Mouse (Mus musculus): Measurements from ENCODE around the gene Aldh1a7. TPM values are rescaled to one million over a fixed set of nuclear protein-coding genes. Genes with fewer than 3 reads are reported as not detected.
"Not testable (repeated sequence)": the region's sequence is repeated elsewhere in the genome, so short reads cannot be mapped to it uniquely, and the experiment has no call there.

The Aldh1a7 gene
- polyA plus RNA-seq, 1 experiment from 2014 or later, result 1.3 TPM

DNA sequence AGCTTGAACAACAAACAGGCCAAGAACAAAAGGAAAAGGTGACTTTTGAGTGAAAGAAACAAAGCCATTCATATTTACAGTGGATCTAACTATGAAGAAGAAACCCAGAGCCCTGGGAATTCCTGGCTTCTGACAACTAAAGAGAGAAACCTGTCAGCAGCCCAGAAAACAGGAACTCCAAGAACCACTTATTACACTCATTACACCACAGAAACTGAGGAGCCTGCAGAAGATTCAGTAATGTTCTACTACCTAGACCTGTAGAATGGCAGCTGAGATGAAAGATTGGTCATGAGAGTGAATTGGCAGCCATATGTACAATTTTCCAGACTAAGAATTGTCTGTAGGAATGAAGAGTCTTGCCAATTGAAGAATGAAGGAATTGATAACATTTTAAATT lies 20.2 kb downstream of the Aldh1a7 start:
- no peak for ATAC-seq (ENCODE audit: low FRiP score)
- H3K36me3 ChIP-seq, result no peaks in the 10 kb centered on the region

DNA sequence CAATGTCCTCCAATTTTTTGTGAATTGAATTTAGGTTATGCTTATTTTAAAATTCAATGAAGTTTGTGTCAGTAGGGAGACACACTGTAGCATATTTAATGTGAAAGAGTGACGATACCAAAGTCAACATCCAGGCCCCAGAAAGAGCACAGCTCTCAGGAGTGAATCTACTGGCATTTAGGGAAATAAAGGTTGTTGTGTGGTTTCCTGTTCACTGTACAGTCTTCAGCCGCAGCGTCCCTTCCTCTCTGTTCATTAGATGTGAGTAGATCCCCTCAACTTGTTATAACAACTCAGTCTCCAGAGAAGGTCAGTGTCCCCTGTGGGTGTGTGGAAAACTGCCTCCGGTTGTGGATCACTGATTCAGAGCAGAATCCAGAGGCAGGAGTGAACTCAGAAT lies 20.6 kb downstream of the Aldh1a7 start:
- Histone ChIP-seq H3K36me3 (no peaks in the 10 kb centered on the region), H3K9me3 (replicated peaks) (no peaks in the 10 kb centered on the region), H3K27ac (no peak overlapping the region), H3K4me1 (peaks cover 3% of the 10 kb centered on the region; the same call in 1 of the 2 replicates), H3K9ac (no peak overlapping the region), H3K4me3 (no peak overlapping the region), H3K4me2 (replicated peaks) (no peak overlapping the region), H3K27me3 (no peaks in the 10 kb centered on the region)
- 76% methylated on average over 4 of the region's 4 CpGs for WGBS
- no peak for ATAC-seq (ENCODE audit: low FRiP score)

More for the DNA sequence above, 20.2 kb downstream of the Aldh1a7 start:
- H3K4me2 ChIP-seq (replicated peaks), result no peak overlapping the region
- no peaks in the 10 kb centered on the region for H3K27me3 ChIP-seq
- no peak overlapping the region for H3K27ac ChIP-seq
- peaks cover under 1% of the 10 kb centered on the region; the same call in 1 of the 2 replicates for H3K4me1 ChIP-seq
- H3K4me3 ChIP-seq, result no peak overlapping the region
- H3K9me3 ChIP-seq (replicated peaks), result no peaks in the 10 kb centered on the region
- H3K9ac ChIP-seq, result no peak overlapping the region

DNA sequence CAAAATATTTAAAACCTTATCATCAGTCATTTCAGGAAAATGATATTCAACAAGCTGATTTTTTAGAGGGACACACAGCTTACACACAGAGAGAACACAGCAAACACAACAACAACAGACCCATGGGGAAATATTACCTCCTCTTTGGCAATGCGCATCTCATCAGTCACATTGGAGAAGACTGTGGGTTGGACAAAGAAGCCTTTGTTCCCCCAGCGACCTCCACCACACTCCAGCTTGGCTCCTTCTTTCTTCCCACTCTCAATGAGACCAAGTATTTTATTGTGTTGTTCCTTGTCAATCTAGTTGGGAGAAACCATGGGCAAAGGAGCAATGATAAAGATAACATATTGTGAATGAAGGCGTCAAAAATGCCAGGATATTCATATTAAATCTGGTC lies 25.3 kb downstream of the Aldh1a7 start:
- peak; percentile 56 for ATAC-seq (ENCODE audit: low FRiP score)
- Histone ChIP-seq H3K4me2 (replicated peaks) (no peak overlapping the region), H3K4me3 (no peak overlapping the region), H3K9ac (no peak overlapping the region), H3K36me3 (no peaks in the 10 kb centered on the region), H3K27ac (no peak overlapping the region), H3K27me3 (no peaks in the 10 kb centered on the region), H3K9me3 (replicated peaks) (no peaks in the 10 kb centered on the region), H3K4me1 (peaks cover 3% of the 10 kb centered on the region; the same call in 1 of the 2 replicates)
- 15% methylated on average over 3 of the region's 3 CpGs for WGBS

DNA sequence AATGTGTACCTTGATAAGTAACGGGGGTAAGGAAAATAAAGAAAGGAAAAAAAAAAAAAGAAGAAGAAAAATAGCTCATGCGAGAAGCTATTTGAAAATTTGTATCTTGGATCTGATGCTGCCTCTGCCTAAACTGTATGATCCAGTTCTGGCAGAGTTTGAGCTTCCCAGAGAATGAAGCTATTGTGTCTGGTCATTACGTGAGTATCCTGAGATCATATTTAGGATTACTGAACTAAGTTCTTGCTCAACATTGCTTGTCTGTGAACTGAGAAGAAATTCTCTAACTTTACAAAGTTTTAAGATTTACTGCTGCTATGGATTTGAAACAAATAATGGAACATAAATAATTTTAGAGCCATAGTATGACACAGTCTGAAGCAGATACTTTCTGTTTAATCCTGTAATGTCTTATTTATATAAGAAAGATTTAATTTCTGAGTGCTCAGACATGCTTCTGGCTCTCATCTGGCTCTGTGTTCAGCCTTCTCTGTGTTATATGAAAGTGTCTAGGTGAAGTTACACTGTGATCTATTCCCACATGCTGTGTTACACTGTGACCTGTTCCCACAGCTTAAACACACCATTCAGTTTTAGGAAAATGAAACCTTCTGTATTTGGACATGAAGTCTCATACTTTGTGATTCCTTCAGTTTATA lies 49.5 kb downstream of the Aldh1a7 start:
- Histone ChIP-seq H3K36me3 (no peaks in the 10 kb centered on the region), H3K4me2 (replicated peaks) (no peak overlapping the region), H3K27me3 (no peaks in the 10 kb centered on the region), H3K4me1 (no peaks in the 10 kb centered on the region), H3K9ac (no peak overlapping the region), H3K4me3 (no peak overlapping the region), H3K27ac (no peak overlapping the region), H3K9me3 (replicated peaks) (no peaks in the 10 kb centered on the region)
- no peak for ATAC-seq (ENCODE audit: low FRiP score)
- 86% methylated on average over 3 of the region's 3 CpGs for WGBS

DNA sequence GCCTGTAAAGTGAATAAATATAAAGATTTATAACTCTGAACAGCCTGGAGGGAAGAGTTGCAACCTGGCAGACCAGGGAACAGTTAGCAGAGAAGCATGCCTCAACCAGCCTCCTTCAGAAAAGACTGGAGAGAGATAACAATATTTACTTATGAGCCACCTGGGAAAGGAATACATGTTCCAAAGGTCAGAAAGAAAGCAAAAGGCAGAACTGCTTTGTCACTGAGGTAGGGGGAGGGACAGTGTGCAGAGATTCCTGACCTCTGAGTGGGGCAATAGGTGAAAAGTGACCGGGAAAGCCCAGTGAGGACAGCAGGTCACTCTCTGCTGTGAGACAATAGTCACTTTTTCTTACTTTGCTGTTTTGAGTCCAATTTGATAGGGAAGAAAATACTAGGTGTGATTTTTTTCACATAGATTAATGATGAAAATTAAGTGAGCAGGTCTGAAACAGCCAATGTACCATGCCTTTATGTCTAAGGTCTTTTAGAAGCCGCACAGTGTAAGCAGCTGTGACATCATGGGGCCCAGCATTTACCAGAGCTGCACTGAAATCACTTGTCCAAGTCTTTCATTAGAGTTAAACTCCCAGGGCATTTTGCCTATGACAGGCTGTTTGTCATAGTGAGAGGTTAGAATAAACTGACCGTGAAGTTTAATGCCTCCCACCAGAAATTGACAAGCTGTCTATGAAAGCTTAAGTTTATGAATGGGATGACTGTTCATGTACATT lies 73.1 kb downstream of the Aldh1a7 start:
- no peak overlapping the region for H3K4me2 ChIP-seq (replicated peaks)
- no peak overlapping the region for H3K9ac ChIP-seq
- peak; percentile 56; the same call in 1 of the 2 replicates for ATAC-seq (ENCODE audit: low FRiP score)
- H3K4me3 ChIP-seq, result no peak overlapping the region
- no peaks in the 10 kb centered on the region for H3K9me3 ChIP-seq (replicated peaks)
- no peaks in the 10 kb centered on the region for H3K27me3 ChIP-seq
- no peaks in the 10 kb centered on the region; the same call in 1 of the 2 replicates for H3K4me1 ChIP-seq
- no peak overlapping the region for H3K27ac ChIP-seq
- 59% methylated on average over 3 of the region's 3 CpGs for WGBS
- no peaks in the 10 kb centered on the region for H3K36me3 ChIP-seq

DNA sequence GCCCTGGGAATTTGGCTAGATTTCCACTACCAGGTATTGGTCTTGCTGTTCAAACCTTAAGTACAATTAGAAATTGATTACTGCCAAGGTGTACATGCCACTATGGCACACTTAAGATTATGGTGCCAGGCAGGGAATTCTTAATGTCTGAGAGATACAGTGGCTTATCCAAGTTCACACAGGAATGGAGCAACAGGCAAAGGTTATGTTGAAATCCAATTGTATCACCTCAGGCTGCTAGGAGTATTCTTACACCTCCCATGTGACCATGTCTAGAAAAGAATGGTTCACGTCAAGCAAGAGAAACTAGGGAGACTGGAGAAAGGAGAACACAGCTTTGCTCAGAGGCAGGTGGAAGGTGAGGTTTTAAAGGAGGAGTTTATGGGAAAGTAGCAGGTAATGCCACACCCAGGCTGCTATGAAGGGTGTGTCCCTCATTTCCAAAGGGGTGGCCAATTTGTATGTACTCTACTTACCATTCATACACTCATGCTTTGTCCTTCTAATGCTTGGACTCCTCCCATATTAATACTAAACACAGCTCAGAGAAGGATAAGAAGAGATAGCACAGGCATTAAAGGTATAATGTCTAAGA lies 74.2 kb downstream of the Aldh1a7 start:
- Histone ChIP-seq H3K27me3 (no peaks in the 10 kb centered on the region), H3K36me3 (no peaks in the 10 kb centered on the region), H3K4me3 (no peak overlapping the region), H3K9me3 (replicated peaks) (no peaks in the 10 kb centered on the region), H3K4me2 (replicated peaks) (no peak overlapping the region), H3K4me1 (no peaks in the 10 kb centered on the region; the same call in 1 of the 2 replicates), H3K27ac (no peak overlapping the region), H3K9ac (no peak overlapping the region)
- WGBS, result 87% methylated on average over 1 of the region's 1 CpGs
- no peak for ATAC-seq (ENCODE audit: low FRiP score)

DNA sequence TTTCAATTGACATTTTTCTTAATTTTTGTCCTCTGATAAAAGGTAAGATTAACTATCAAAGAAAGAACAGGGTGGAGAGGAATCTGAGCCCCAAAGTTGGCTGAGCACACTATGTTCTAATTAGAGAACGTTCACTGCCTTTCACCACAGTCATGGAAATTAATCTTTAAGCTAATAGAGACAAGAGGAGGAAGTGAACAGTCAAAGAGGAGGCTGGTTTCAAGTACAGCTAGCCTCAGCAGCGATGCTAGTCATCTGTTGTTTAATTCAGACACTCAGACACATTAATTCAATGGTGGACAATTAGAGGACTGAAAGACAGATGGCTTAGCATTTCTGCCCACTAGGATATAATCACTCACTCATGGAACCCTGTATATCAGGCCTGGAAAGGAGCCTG lies 77.4 kb downstream of the Aldh1a7 start:
- no peak; the same call in 1 of the 2 replicates for ATAC-seq (ENCODE audit: low FRiP score)
- no peak overlapping the region for H3K4me2 ChIP-seq (replicated peaks)
- H3K9me3 ChIP-seq (replicated peaks), result no peaks in the 10 kb centered on the region
- WGBS, result 25% methylated on average over 2 of the region's 2 CpGs
- no peaks in the 10 kb centered on the region; the same call in 1 of the 2 replicates for H3K4me1 ChIP-seq
- H3K36me3 ChIP-seq, result no peaks in the 10 kb centered on the region
- H3K27ac ChIP-seq, result no peak overlapping the region
- no peaks in the 10 kb centered on the region for H3K27me3 ChIP-seq
- no peak overlapping the region for H3K9ac ChIP-seq
- H3K4me3 ChIP-seq, result no peak overlapping the region

DNA sequence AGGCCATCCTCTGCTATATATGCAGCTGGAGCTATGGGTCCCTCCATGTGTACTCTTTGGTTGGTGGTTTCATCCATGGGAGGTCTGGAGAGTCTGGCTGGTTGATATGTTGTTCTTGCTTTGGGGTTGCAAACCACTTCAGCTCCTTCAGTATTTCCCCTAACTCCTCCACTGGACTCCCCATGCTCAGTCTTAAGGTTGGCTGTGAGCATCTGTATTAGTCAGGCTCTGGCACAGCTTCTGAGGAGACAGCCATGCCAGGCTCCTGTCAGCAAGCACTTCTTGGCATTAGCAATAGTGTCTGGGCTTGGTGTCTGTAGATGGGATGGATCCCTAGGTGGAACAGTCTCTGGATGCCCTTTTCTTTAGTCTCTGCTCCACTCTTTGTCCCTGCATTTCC lies 79.9 kb downstream of the Aldh1a7 start:
- H3K4me2 ChIP-seq (replicated peaks); ATAC-seq (ENCODE audit: low FRiP score); H3K4me1 ChIP-seq; H3K9ac ChIP-seq; H3K27me3 ChIP-seq; H3K27ac ChIP-seq; H3K36me3 ChIP-seq; H3K9me3 ChIP-seq (replicated peaks); H3K4me3 ChIP-seq: not testable (repeated sequence)

DNA sequence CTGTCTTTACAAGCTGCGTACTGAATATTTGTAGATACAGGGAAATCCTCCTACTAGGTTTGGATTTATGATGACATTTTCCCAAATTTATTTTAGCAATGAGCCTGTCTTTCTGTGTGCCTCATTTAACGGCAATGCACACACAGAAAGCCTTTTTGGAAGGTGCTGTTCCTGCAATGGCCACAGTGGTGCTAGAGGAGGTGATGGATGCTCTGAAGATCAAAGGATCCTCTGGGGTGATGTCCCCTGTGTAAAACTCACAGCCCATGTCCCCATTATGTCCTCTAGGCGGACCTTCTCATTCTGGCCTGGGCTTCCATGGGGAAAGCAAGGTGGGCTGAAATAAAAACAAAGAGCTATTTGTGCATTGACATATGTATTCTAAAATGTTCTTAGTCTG lies 83.0 kb downstream of the Aldh1a7 start:
- Histone ChIP-seq H3K4me3 (no peak overlapping the region), H3K9ac (no peak overlapping the region), H3K4me1 (no peaks in the 10 kb centered on the region), H3K27ac (no peak overlapping the region), H3K4me2 (replicated peaks) (no peak overlapping the region), H3K9me3 (replicated peaks) (no peaks in the 10 kb centered on the region), H3K27me3 (no peaks in the 10 kb centered on the region), H3K36me3 (no peaks in the 10 kb centered on the region)
- no peak for ATAC-seq (ENCODE audit: low FRiP score)
- WGBS, result 67% methylated on average over 3 of the region's 3 CpGs

Other genes with a start within 250 kb of the Aldh1a7 start
- gene Aldh1a1, start 234.8 kb downstream of the Aldh1a7 start, polyA plus RNA-seq (2016; fragmentation: Nextera tagmentation; extraction: Ambion mirVana), result 0.90 and 1.6 TPM in 2 replicates
- gene Tmc1, start 226.6 kb upstream of the Aldh1a7 start, polyA plus RNA-seq (2016; fragmentation: Nextera tagmentation; extraction: Ambion mirVana), result 0.08 and 0.20 TPM in 2 replicates

All from hindbrain, embryonic 12.5 days (tissue).